Mouse (Mus musculus) heart, postnatal 0 days (tissue): ENCODE results near the gene Hipk2. TPM values are rescaled to one million over a fixed set of nuclear protein-coding genes. Genes with fewer than 3 reads are reported as not detected.

ENCODE experiments used
- ATAC-seq: fragments of 200-750 bp; cut with Nextera tagmentation; 2 replicates; pipeline ENCODE4 v1.8.0; 2017; ENCODE audit warnings: low read depth, moderate number of reproducible peaks, moderate library complexity; ENCODE audit not compliant: insufficient read depth
- DNase-seq: peaks from one replicate; pipeline ENCODE4 v3.0.0-alpha.2; 2016; ENCODE audit warnings: low spot score
- H3K27ac ChIP-seq: fragments of 300-500 bp; sonication (generic); 2 replicates; pipeline ENCODE4 v1.5.1; 2014; ENCODE audit warnings: low read depth, mild to moderate bottlenecking
- H3K27me3 ChIP-seq: fragments of 300-500 bp; sonication (generic); 2 replicates; pipeline ENCODE4 v1.6.1; 2014; ENCODE audit warnings: low read length, mixed read lengths; ENCODE audit not compliant: control insufficient read depth, insufficient read depth
- H3K36me3 ChIP-seq: fragments of 300-500 bp; sonication (generic); replicated peaks from 2 replicates; pipeline ENCODE4 v1.6.1; 2014; ENCODE audit warnings: low read length, mixed read lengths; ENCODE audit not compliant: control insufficient read depth, insufficient read depth
- H3K4me1 ChIP-seq: fragments of 300-500 bp; sonication (generic); 2 replicates; pipeline ENCODE4 v1.6.1; 2014; ENCODE audit warnings: antibody characterized with exemption; ENCODE audit not compliant: control insufficient read depth, insufficient read depth
- H3K4me2 ChIP-seq: fragments of 300-500 bp; sonication (generic); 2 replicates; pipeline ENCODE4 v1.6.1; 2014; ENCODE audit warnings: low read depth, mild to moderate bottlenecking, low read length, moderate library complexity
- H3K4me3 ChIP-seq: fragments of 300-500 bp; sonication (generic); 2 replicates; pipeline ENCODE4 v1.5.1; 2014; ENCODE audit warnings: low read depth, low read length
- H3K9ac ChIP-seq: fragments of 300-500 bp; sonication (generic); replicated peaks from 2 replicates; pipeline ENCODE4 v1.6.1; 2014; ENCODE audit warnings: low read depth, low read length, mixed read lengths
- H3K9me3 ChIP-seq: fragments of 300-500 bp; sonication (generic); replicated peaks from 2 replicates; pipeline ENCODE4 v1.6.1; 2016; ENCODE audit warnings: low read length; ENCODE audit not compliant: control insufficient read depth
- CTCF ChIP-seq: IDR thresholded peaks from 2 replicates; pipeline ENCODE4 v1.5.1; 2016; ENCODE audit warnings: antibody characterized with exemption, control low read depth, low read depth
- EP300 ChIP-seq: IDR thresholded peaks from 2 replicates; pipeline ENCODE4 v1.6.1; 2016; ENCODE audit warnings: antibody characterized with exemption, low read depth
- WGBS: fragments of 180-500 bp; shearing (Covaris S2); extraction: QIAGEN DNeasy Blood & Tissue Kit; methylation state at CpG from one replicate; pipeline ENCODE4 v1.1.7; 2014; 5-methylcytosine and 5-hydroxymethylcytosine counted together
- polyA plus RNA-seq: library from polyadenylated mRNA; unstranded; fragments of >200 nt; fragmentation: Nextera tagmentation; extraction: Ambion mirVana; gene quantifications from 2 replicates; pipeline ENCODE4 v1.2.1, GENCODE M21; 2015
- total RNA-seq: library from RNA; depleted of rRNA; stranded (reverse); fragments of >200 nt; gene quantifications from 2 replicates; pipeline ENCODE4 v1.2.3, GENCODE M21; 2014; ENCODE audit warnings: low replicate concordance

Hipk2 gene
- total and polyA plus RNA-seq, 2 experiments from 2014 or later, result 9.8 to 45.0 TPM

- no peaks in the 10 kb centered on the region for H3K9me3 ChIP-seq
- no peak overlapping the region for H3K9ac ChIP-seq
Observed at GRCm38 (mm10) chr6:38796993-38797392, 79.0 kb downstream of the Hipk2 start.

DNA sequence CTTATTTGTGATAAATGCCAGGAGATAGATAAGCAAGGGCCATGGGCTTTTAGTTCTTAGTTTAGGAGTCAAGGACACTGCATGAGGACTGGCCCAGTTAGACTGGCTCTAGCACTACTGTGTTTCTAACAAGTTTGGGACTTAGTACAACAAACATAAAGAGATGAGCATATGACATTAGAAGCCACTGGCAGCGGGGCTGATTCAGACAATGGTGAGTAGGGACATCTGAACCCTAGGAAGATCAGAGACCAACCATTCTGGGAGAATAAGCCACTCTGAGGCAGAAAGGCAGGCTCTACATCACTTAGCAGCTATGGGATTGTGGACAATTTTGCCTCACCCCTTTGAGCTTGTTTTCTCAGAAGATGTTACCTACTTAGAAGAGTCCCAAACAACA lies 79.6 kb downstream of the Hipk2 start:
- no peak for DNase-seq
- TF ChIP-seq CTCF, result no peak
- no peak for TF ChIP-seq EP300
- Histone ChIP-seq H3K9ac (no peak overlapping the region), H3K4me1 (peaks cover 21% of the 10 kb centered on the region), H3K27me3 (no peaks in the 10 kb centered on the region), H3K4me2 (no peak overlapping the region), H3K27ac (no peak overlapping the region), H3K4me3 (no peak overlapping the region), H3K9me3 (no peaks in the 10 kb centered on the region), H3K36me3 (no peaks in the 10 kb centered on the region)
- 90% methylated on average over 1 of the region's 1 CpGs for WGBS
- no peak for ATAC-seq

More at GRCm38 (mm10) chr6:38796993-38797392, 79.0 kb downstream of the Hipk2 start:
- Histone ChIP-seq H3K4me2 (no peak overlapping the region), H3K4me3 (no peak overlapping the region), H3K27ac (no peak overlapping the region), H3K27me3 (no peaks in the 10 kb centered on the region), H3K36me3 (no peaks in the 10 kb centered on the region), H3K4me1 (peaks cover 21% of the 10 kb centered on the region)
- DNase-seq (no peak), ATAC-seq (no peak)
- TF ChIP-seq CTCF, result no peak
- no peak for TF ChIP-seq EP300

- H3K4me3 ChIP-seq, result no peak overlapping the region
- no peak overlapping the region for H3K27ac ChIP-seq
- H3K36me3 ChIP-seq, result no peaks in the 10 kb centered on the region
- 56% methylated on average over 3 of the region's 3 CpGs for WGBS
- no peaks in the 10 kb centered on the region for H3K9me3 ChIP-seq
- no peak for TF ChIP-seq EP300
- no peak for TF ChIP-seq CTCF
- H3K4me1 ChIP-seq, result peaks cover 21% of the 10 kb centered on the region
- no peak overlapping the region for H3K9ac ChIP-seq
- no peaks in the 10 kb centered on the region for H3K27me3 ChIP-seq
- DNase-seq (no peak), ATAC-seq (no peak)
- H3K4me2 ChIP-seq, result no peak overlapping the region
Observed at GRCm38 (mm10) chr6:38795096-38795816, 80.7 kb downstream of the Hipk2 start.

- Histone ChIP-seq H3K9ac (no peak overlapping the region), H3K9me3 (no peaks in the 10 kb centered on the region), H3K36me3 (no peaks in the 10 kb centered on the region), H3K4me3 (no peak overlapping the region), H3K27ac (no peak overlapping the region), H3K4me2 (no peak overlapping the region), H3K4me1 (peaks cover 26% of the 10 kb centered on the region), H3K27me3 (no peaks in the 10 kb centered on the region)
- ATAC-seq (no peak), DNase-seq (no peak)
- TF ChIP-seq CTCF, result no peak
- no peak for TF ChIP-seq EP300
- WGBS, result 77% methylated on average over 3 of the region's 3 CpGs
Observed at GRCm38 (mm10) chr6:38792966-38793365, 83.0 kb downstream of the Hipk2 start.

DNA sequence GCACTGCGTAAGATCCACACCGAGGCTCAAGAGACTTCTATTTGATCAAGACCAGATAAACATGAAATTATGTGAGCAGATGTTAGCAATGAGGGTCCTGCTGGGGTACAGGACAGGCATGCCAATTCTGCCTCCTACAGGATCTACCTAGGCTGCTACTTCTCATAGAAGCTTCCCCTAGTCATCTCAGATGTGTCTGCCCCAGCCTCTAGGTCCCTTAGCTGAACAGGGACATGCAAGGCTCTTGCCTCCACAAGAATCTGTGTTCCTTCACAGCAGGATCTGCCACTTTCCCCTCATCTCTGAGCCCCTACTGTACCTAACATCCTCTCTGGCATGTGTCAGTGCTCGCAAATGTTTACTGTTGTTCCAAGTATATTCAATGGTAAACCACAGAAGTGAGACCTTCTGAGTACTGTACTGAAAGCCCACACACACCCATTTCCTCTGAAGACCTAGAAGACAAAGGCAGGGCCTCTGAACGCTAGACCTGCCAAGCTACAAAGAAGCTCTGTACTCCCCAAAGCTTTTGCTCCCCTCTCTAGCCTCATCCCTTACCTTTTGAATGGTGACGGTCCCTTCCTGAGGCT lies 86.6 kb downstream of the Hipk2 start:
- Histone ChIP-seq H3K27me3 (no peaks in the 10 kb centered on the region), H3K4me3 (no peak overlapping the region)
- 74% methylated on average over 5 of the region's 5 CpGs for WGBS

More for the DNA sequence above, 86.6 kb downstream of the Hipk2 start:
- Histone ChIP-seq H3K36me3 (no peaks in the 10 kb centered on the region), H3K9me3 (no peaks in the 10 kb centered on the region), H3K4me2 (no peak overlapping the region), H3K4me1 (peaks cover 37% of the 10 kb centered on the region), H3K9ac (no peak overlapping the region), H3K27ac (no peak overlapping the region)
- TF ChIP-seq EP300 (no peak), CTCF (no peak)
- no peak for ATAC-seq
- no peak for DNase-seq
